Mouse (Mus musculus) G1E (cell line): Measurements from ENCODE around the gene Rere. TPM values are rescaled to one million over a fixed set of nuclear protein-coding genes. Genes with fewer than 3 reads are reported as not detected.
A peak's percentile ranks its signal among the peaks of the same experiment; 100 is the strongest.

Experiments
- ATAC-seq: 2 replicates; pipeline ENCODE4 v1.8.0; 2016; ENCODE audit warnings: mild to moderate bottlenecking; ENCODE audit not compliant: insufficient number of reproducible peaks, poor library complexity, low FRiP score, severe bottlenecking; ENCODE audit errors: extremely low read depth
- DNase-seq: peaks from one replicate; pipeline ENCODE4 v3.0.0; 2012; ENCODE audit warnings: low spot score
- H3K27me3 ChIP-seq: 2 replicates; pipeline ENCODE4 v1.6.1; 2012; ENCODE audit warnings: mild to moderate bottlenecking, low read length, inconsistent platforms; ENCODE audit not compliant: insufficient read depth
- H3K36me3 ChIP-seq: replicated peaks from 2 replicates; pipeline ENCODE3; 2012; ENCODE audit warnings: mild to moderate bottlenecking, inconsistent platforms
- H3K4me1 ChIP-seq: 2 replicates; pipeline ENCODE4 v1.6.1; 2012; ENCODE audit warnings: low read depth, low read length, inconsistent platforms, mixed read lengths; ENCODE audit not compliant: insufficient read depth
- H3K4me3 ChIP-seq: 2 replicates; pipeline ENCODE4 v1.5.1; 2012; ENCODE audit warnings: low read depth, mild to moderate bottlenecking, inconsistent platforms, low read length, moderate library complexity, mixed read lengths
- H3K9me3 ChIP-seq: replicated peaks from 2 replicates; pipeline ENCODE4 v1.6.1; 2012; ENCODE audit warnings: inconsistent platforms
- CTCF ChIP-seq: IDR thresholded peaks from 2 replicates; pipeline ENCODE4 v1.5.1; 2012; ENCODE audit warnings: low read depth, low read length, inconsistent platforms, mixed read lengths
- GATA1 ChIP-seq: IDR thresholded peaks from 2 replicates; pipeline ENCODE4 v1.6.1; 2012; ENCODE audit warnings: borderline replicate concordance, low read length, inconsistent platforms, mixed read lengths
- GATA2 ChIP-seq: IDR thresholded peaks from 2 replicates; pipeline ENCODE4 v1.6.1; 2012; ENCODE audit warnings: low read depth, low read length, inconsistent platforms, borderline replicate concordance
- POLR2AphosphoS5 ChIP-seq: IDR thresholded peaks from 2 replicates; pipeline ENCODE4 v1.6.1; 2012; ENCODE audit warnings: low read depth, low read length, inconsistent platforms; ENCODE audit not compliant: insufficient replicate concordance
- TAL1 ChIP-seq: conservative IDR thresholded peaks from 2 replicates; pipeline ENCODE4 v1.6.1; 2012; ENCODE audit warnings: low read depth, low read length, inconsistent platforms, mixed read lengths
- polyA plus RNA-seq: library from polyadenylated mRNA; stranded (reverse); fragments of >175 nt; gene quantifications from 2 replicates; pipeline ENCODE4 v1.2.3, GENCODE M21; 2012
- total RNA-seq, 2 experiments: library from RNA; stranded (forward) in 1 of 2; stranded (reverse) in 1 of 2; fragments of 200-1000 nt in 1 of 2; fragments of >200 nt in 1 of 2; fragmentation: Nextera tagmentation in 1 of 2; gene quantifications; 2 replicates each; pipeline ENCODE4 v1.2.3; 2014 to 2017

Gene Rere
- total and polyA plus RNA-seq, 3 experiments, result 17.4 to 329 (median 154) TPM

DNA sequence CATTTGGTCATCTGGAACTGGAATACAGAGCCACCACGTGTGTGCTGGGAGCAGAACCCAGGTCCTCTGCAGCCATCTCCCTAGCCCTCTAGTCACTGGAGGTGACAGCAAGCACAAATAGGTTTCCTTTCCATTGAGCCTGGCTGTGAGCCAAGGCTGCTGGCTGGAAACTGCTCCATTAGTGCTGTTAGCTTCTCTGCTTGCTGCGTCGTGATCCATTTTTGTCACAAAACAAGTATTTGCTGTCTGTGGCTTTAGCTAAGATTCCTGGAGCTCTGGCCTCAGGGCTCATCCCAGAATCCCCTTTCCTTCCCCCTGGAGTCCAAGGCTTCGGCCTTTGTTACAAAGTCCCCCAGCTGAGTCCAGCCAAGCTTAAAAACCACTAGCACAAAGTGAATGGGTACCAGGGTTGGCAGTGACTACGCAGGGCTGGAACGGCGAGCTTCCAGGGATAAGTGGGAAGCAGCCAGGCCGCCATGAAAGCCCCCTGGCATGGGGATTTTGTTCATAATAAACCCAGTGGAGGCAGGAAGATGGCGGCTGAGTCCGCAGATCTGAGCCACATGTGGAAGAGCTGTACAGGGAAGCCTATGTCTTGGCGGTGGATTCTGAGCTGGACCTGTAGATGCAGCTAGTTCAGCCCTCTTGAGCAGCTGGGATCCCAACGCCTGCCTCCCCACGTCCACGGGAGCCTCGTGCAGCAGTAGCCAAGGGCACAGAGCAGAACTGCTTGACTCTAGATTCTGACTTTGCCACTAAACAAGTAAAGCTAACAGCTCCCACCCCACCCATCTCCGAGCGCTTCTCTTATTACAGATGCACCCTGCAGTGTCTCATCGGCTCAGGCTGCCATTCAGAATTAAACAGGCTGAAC lies 30.7 kb upstream of the Rere start:
- H3K36me3 ChIP-seq, result peaks cover 85% of the 10 kb centered on the region

DNA sequence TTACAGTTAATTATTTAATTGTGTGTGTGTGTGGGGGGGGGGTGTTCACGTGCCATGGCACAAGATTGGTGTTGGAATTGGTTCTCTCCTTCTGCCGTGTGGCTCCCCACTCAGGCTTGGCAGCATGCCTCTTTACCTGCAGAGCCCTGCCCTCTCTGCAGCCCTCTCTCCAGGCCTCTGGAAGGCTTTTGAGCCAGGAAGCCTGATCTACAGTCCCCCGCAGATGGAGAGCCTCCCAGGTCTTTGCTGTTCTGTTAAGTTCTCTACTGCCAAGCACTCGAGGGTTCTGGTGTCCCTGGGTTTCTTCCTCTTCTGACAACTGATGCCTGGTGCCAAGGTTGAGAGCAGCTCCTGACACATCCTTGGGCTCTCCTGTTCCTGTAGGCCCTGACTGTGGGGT lies 27.0 kb upstream of the Rere start:
- H3K9me3 ChIP-seq, result no peaks in the 10 kb centered on the region
- no peaks in the 10 kb centered on the region for H3K27me3 ChIP-seq
- peaks cover 73% of the 10 kb centered on the region for H3K36me3 ChIP-seq
- no peak overlapping the region for H3K4me3 ChIP-seq
- TF ChIP-seq POLR2AphosphoS5 (no peak), TAL1 (no peak), CTCF (no peak), GATA2 (no peak), GATA1 (no peak)
- H3K4me1 ChIP-seq, result peaks cover 10% of the 10 kb centered on the region
- ATAC-seq, result no peak
- DNase-seq, result no peak

More for the DNA sequence above, 30.7 kb upstream of the Rere start:
- H3K4me1 ChIP-seq, result peaks cover 21% of the 10 kb centered on the region
- no peaks in the 10 kb centered on the region for H3K27me3 ChIP-seq
- no peak for ATAC-seq
- DNase-seq, result no peak
- H3K4me3 ChIP-seq, result no peak overlapping the region
- H3K9me3 ChIP-seq, result no peaks in the 10 kb centered on the region
- TF ChIP-seq CTCF, result no peak
- TF ChIP-seq GATA1, result no peak
- TF ChIP-seq POLR2AphosphoS5, result peak; percentile 92; the same call in 1 of the 2 replicates
- TF ChIP-seq GATA2, result no peak

GRCm38 (mm10) chr4:150255181-150255580 lies 26.3 kb upstream of the Rere start:
- Histone ChIP-seq H3K27me3 (no peaks in the 10 kb centered on the region), H3K36me3 (peaks cover 68% of the 10 kb centered on the region), H3K4me3 (no peak overlapping the region), H3K9me3 (no peaks in the 10 kb centered on the region), H3K4me1 (peaks cover 15% of the 10 kb centered on the region)
- DNase-seq (no peak), ATAC-seq (no peak)
- TF ChIP-seq GATA2 (no peak), CTCF (no peak), TAL1 (no peak), GATA1 (no peak), POLR2AphosphoS5 (no peak)

DNA sequence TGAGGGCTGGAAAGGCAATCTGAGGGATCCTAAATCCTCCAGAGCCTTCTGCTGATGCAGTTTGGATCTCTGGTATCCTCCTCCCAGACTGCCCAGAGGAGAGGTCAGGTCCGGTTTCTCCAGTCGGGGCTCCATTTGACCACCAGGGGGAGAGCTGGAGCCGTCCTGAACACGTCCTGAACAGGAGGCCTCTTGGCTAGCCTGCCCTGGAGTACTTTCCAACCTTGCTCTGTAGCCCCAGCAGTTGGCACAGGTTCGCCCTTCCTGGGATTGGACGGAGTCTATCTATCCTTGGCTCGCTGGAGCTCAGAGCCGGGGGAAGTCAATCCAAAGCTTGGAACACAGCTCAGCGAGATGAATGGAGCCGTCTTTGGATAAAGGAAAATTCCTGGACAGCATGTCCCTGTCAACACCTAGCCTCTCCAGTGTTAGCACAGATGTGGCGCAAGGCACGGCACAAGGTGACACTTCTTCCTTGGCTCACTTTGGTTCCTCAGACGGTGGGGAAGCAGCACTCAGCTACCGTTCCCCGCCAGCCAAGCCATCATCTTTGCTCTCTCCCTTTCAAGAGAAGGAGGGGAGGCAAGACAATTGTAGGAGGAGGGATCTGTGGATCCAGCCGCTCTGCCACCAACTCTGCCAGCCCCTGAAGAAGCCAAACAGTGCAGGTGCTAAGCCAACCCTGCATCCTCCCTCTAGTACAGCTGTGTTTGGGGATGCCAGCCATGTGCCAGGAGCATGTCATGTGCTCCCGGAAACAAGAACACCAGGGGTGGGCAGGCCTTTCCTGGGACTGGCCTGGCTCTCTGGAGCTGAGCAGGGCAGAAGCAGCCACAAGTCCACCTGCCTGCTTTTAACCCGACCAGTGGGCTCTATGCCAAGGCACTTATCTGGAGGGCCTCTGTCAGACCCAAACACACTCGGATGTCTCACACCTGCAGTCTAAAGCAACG lies 23.9 kb upstream of the Rere start:
- H3K4me1 ChIP-seq, result peaks cover 15% of the 10 kb centered on the region
- H3K4me3 ChIP-seq, result no peak overlapping the region
- DNase-seq, result peak; percentile 59
- no peaks in the 10 kb centered on the region for H3K27me3 ChIP-seq
- peak; percentile 64 for ATAC-seq
- TF ChIP-seq GATA1 (no peak), CTCF (peak; percentile 71)
- no peaks in the 10 kb centered on the region for H3K9me3 ChIP-seq
- H3K36me3 ChIP-seq, result peaks cover 46% of the 10 kb centered on the region

GRCm38 (mm10) chr4:150258388-150258787 lies 23.1 kb upstream of the Rere start:
- H3K27me3 ChIP-seq, result no peaks in the 10 kb centered on the region
- DNase-seq (no peak), ATAC-seq (no peak)
- H3K4me3 ChIP-seq, result no peak overlapping the region
- H3K9me3 ChIP-seq, result no peaks in the 10 kb centered on the region
- peaks cover 15% of the 10 kb centered on the region for H3K4me1 ChIP-seq
- TF ChIP-seq GATA1 (no peak), GATA2 (no peak), TAL1 (no peak), CTCF (no peak), POLR2AphosphoS5 (no peak)
- peaks cover 44% of the 10 kb centered on the region for H3K36me3 ChIP-seq

DNA sequence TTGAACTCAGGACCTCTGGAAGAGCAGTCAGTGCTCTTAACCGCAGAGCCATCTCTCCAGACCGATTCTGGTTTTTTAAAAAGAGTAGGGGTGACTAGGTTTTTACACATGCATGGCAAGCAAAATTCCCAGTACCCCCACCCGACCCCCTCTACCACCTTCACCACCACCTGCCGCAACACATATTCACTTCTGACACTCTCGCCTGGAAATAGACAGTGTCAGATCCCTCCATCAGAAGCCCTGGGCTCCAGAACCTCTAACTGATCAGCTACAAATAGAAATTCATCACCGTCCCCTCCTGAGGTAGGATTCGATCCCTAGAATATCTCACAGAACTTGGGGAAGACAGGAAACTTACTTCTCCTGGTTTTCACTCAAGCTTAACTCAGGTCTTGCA lies 21.9 kb upstream of the Rere start:
- TF ChIP-seq GATA1 (no peak), POLR2AphosphoS5 (no peak), GATA2 (no peak), CTCF (no peak), TAL1 (no peak)
- DNase-seq, result no peak
- Histone ChIP-seq H3K27me3 (no peaks in the 10 kb centered on the region), H3K4me1 (peaks cover 20% of the 10 kb centered on the region), H3K36me3 (peaks cover 47% of the 10 kb centered on the region), H3K4me3 (no peak overlapping the region), H3K9me3 (no peaks in the 10 kb centered on the region)
- ATAC-seq, result no peak
